Mouse (Mus musculus): ENCODE data around the gene Grik1. TPM values are rescaled to one million over a fixed set of nuclear protein-coding genes. Genes with fewer than 3 reads are reported as not detected.

Gene Grik1
- polyA plus RNA-seq, 1 experiment from 2014 or later, result 0.49 TPM

DNA sequence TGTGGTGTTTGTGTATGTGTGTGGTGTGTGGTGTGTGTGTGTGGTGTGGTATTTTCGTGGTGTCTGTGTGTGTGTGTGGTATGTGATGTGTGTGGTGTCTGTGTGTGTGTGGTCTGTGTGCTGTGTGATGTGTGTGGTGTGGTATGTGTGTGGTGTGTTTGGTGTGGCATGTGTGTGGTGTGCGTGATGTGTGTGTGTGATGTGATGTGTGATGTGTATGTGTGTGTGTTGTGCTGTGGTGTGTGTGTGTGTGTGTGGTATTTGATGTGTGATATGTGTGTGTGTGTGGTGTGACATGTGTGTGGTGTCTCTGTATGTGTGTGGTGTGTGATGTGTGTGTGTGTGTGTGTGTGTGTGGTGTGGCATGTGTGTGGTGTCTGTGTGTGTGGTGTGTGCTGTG is 388.9 kb downstream of the Grik1 start:
- 87% methylated on average over 2 of the region's 2 CpGs for WGBS
- Histone ChIP-seq H3K4me2 (ENCODE audit: low read depth, low read length) (no peak overlapping the region), H3K9ac (ENCODE audit: low read length) (no peak overlapping the region), H3K4me3 (ENCODE audit: low read length) (no peak overlapping the region), H3K4me1 (replicated peaks; ENCODE audit: control insufficient read depth, insufficient read depth, low read length) (no peaks in the 10 kb centered on the region), H3K27me3 (ENCODE audit: control insufficient read depth, insufficient read depth, low read depth, low read length) (no peaks in the 10 kb centered on the region), H3K9me3 (ENCODE audit: control insufficient read depth, low read length) (no peaks in the 10 kb centered on the region), H3K36me3 (ENCODE audit: control insufficient read depth, insufficient read depth, low read length) (no peaks in the 10 kb centered on the region), H3K27ac (ENCODE audit: low read length) (no peak overlapping the region)
- ATAC-seq (ENCODE audit: low read depth), result no peak

DNA sequence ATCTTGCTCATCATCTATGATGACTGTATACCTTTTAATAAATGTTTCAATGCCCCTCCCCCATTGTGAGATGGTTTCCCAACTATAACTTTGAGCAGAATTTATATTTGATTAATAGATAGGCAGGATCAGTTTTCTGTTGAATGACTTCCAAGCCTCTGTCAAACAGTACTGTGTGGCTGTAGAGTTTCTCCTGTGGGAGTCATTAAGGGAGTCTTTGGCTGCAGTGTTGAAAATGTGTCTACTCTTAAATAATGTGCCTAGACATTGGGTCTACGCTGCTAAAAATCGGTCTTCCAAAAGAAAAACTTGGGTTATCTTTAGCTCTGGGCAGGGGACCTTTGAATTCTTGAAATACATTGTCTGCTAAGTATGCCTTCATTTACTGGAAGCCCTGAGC is 414.1 kb downstream of the Grik1 start:
- 49% methylated on average over 2 of the region's 2 CpGs for WGBS
- Histone ChIP-seq H3K4me1 (replicated peaks; ENCODE audit: control insufficient read depth, insufficient read depth, low read length) (no peaks in the 10 kb centered on the region), H3K4me3 (ENCODE audit: low read length) (no peak overlapping the region), H3K36me3 (ENCODE audit: control insufficient read depth, insufficient read depth, low read length) (no peaks in the 10 kb centered on the region), H3K4me2 (ENCODE audit: low read depth, low read length) (no peak overlapping the region), H3K27ac (ENCODE audit: low read length) (no peak overlapping the region), H3K9me3 (ENCODE audit: control insufficient read depth, low read length) (no peaks in the 10 kb centered on the region), H3K27me3 (ENCODE audit: control insufficient read depth, insufficient read depth, low read depth, low read length) (no peaks in the 10 kb centered on the region), H3K9ac (ENCODE audit: low read length) (no peak overlapping the region)
- ATAC-seq (ENCODE audit: low read depth), result peak; percentile 79

- no peak for ATAC-seq (ENCODE audit: low read depth)
- Histone ChIP-seq H3K4me3 (ENCODE audit: low read length) (no peak overlapping the region), H3K4me2 (ENCODE audit: low read depth, low read length) (no peak overlapping the region), H3K4me1 (replicated peaks; ENCODE audit: control insufficient read depth, insufficient read depth, low read length) (no peaks in the 10 kb centered on the region), H3K27ac (ENCODE audit: low read length) (no peak overlapping the region), H3K9me3 (ENCODE audit: control insufficient read depth, low read length) (no peaks in the 10 kb centered on the region), H3K36me3 (ENCODE audit: control insufficient read depth, insufficient read depth, low read length) (no peaks in the 10 kb centered on the region), H3K9ac (ENCODE audit: low read length) (no peak overlapping the region), H3K27me3 (ENCODE audit: control insufficient read depth, insufficient read depth, low read depth, low read length) (no peaks in the 10 kb centered on the region)
- 72% methylated on average over 6 of the region's 6 CpGs for WGBS
Observed at GRCm38 (mm10) chr16:87864526-87864925, 425.5 kb downstream of the Grik1 start.

- H3K27ac ChIP-seq (ENCODE audit: low read length), result no peak overlapping the region
- H3K4me2 ChIP-seq (ENCODE audit: low read depth, low read length), result no peak overlapping the region
- H3K4me3 ChIP-seq (ENCODE audit: low read length), result no peak overlapping the region
- no peaks in the 10 kb centered on the region for H3K4me1 ChIP-seq (replicated peaks; ENCODE audit: control insufficient read depth, insufficient read depth, low read length)
- H3K27me3 ChIP-seq (ENCODE audit: control insufficient read depth, insufficient read depth, low read depth, low read length), result no peaks in the 10 kb centered on the region
- H3K36me3 ChIP-seq (ENCODE audit: control insufficient read depth, insufficient read depth, low read length), result no peaks in the 10 kb centered on the region
- no peaks in the 10 kb centered on the region for H3K9me3 ChIP-seq (ENCODE audit: control insufficient read depth, low read length)
- H3K9ac ChIP-seq (ENCODE audit: low read length), result no peak overlapping the region
- WGBS, result 61% methylated on average over 1 of the region's 1 CpGs
- ATAC-seq (ENCODE audit: low read depth), result no peak
Observed at GRCm38 (mm10) chr16:87861722-87862121, 428.3 kb downstream of the Grik1 start.

DNA sequence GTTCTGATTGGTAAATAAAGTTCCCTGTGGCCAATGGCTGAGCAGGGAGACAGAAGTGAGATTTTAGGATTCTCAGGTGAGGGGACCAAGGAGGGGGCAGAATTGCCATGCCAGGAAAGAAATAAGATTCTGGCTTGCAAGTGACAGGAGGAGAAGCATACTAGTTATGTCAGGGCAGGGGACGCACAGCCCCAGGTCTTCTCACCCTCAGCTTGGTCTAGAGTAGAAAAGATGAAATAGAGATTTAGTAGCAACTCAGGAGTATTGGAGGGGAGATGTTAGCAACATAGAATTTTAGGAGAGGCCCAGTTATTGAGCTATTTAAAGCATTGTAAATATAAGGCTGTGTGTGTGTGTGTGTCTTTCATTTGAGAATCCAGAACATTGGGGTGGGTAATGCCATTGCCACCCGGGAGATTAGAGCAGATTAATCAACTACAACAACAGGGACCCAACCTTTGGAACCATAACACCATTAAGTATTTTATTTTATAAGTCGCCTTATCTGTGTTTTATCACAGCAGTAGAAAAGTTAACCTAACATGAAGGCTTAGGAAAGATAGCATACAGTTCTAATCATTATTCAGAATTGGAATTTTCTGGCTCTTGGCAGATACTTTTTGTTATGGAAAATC is 436.5 kb downstream of the Grik1 start:
- Histone ChIP-seq H3K9ac (ENCODE audit: low read length) (no peak overlapping the region), H3K4me3 (ENCODE audit: low read length) (no peak overlapping the region), H3K27me3 (ENCODE audit: control insufficient read depth, insufficient read depth, low read depth, low read length) (no peaks in the 10 kb centered on the region), H3K9me3 (ENCODE audit: control insufficient read depth, low read length) (no peaks in the 10 kb centered on the region), H3K27ac (ENCODE audit: low read length) (no peak overlapping the region), H3K4me2 (ENCODE audit: low read depth, low read length) (no peak overlapping the region), H3K4me1 (replicated peaks; ENCODE audit: control insufficient read depth, insufficient read depth, low read length) (no peaks in the 10 kb centered on the region), H3K36me3 (ENCODE audit: control insufficient read depth, insufficient read depth, low read length) (no peaks in the 10 kb centered on the region)
- 84% methylated on average over 3 of the region's 3 CpGs for WGBS
- no peak for ATAC-seq (ENCODE audit: low read depth)

- no peak overlapping the region for H3K27ac ChIP-seq (ENCODE audit: low read length)
- ATAC-seq (ENCODE audit: low read depth), result no peak
- H3K36me3 ChIP-seq (ENCODE audit: control insufficient read depth, insufficient read depth, low read length), result no peaks in the 10 kb centered on the region
- H3K4me1 ChIP-seq (replicated peaks; ENCODE audit: control insufficient read depth, insufficient read depth, low read length), result no peaks in the 10 kb centered on the region
- no peak overlapping the region for H3K9ac ChIP-seq (ENCODE audit: low read length)
- H3K4me2 ChIP-seq (ENCODE audit: low read depth, low read length), result no peak overlapping the region
- no peaks in the 10 kb centered on the region for H3K27me3 ChIP-seq (ENCODE audit: control insufficient read depth, insufficient read depth, low read depth, low read length)
- H3K4me3 ChIP-seq (ENCODE audit: low read length), result no peak overlapping the region
- WGBS, result 57% methylated on average over 2 of the region's 2 CpGs
- no peaks in the 10 kb centered on the region for H3K9me3 ChIP-seq (ENCODE audit: control insufficient read depth, low read length)
Observed at GRCm38 (mm10) chr16:87851550-87851949, 438.5 kb downstream of the Grik1 start.

- Histone ChIP-seq H3K36me3 (ENCODE audit: control insufficient read depth, insufficient read depth, low read length) (no peaks in the 10 kb centered on the region), H3K4me3 (ENCODE audit: low read length) (no peak overlapping the region), H3K4me1 (replicated peaks; ENCODE audit: control insufficient read depth, insufficient read depth, low read length) (no peaks in the 10 kb centered on the region), H3K4me2 (ENCODE audit: low read depth, low read length) (no peak overlapping the region), H3K27me3 (ENCODE audit: control insufficient read depth, insufficient read depth, low read depth, low read length) (no peaks in the 10 kb centered on the region), H3K9ac (ENCODE audit: low read length) (no peak overlapping the region), H3K27ac (ENCODE audit: low read length) (no peak overlapping the region), H3K9me3 (ENCODE audit: control insufficient read depth, low read length) (no peaks in the 10 kb centered on the region)
- ATAC-seq (ENCODE audit: low read depth), result no peak
- 85% methylated on average over 3 of the region's 3 CpGs for WGBS
Observed at GRCm38 (mm10) chr16:87848799-87849198, 441.3 kb downstream of the Grik1 start.

Other genes starting within 250 kb of the Grik1 start
- not detected in 2 replicates for gene Cldn17, start 216.7 kb upstream of the Grik1 start, polyA plus RNA-seq (2015; fragmentation: Nextera tagmentation; extraction: Ambion mirVana)